8 mouse cellular contexts compared by ENCODE assay signal in genomic region chr3:108652866-108653642, GRCm38 (mm10). TPM values are rescaled to one million over a fixed set of nuclear protein-coding genes. Genes with fewer than 3 reads are reported as not detected.
DNase-seq lines count a peak whose midpoint lies in the region; ATAC-seq lines count a peak whose summit lies in the region.

No protein-coding gene starts in this region.

- 17% methylated on average over 9 of the region's 9 CpGs for WGBS in kidney, embryonic 16.5 days
- 14% methylated on average over 9 of the region's 9 CpGs for WGBS in liver, embryonic 15.5 days (ENCODE audit: insufficient replicate concordance)

- ATAC-seq in kidney, embryonic 16.5 days (ENCODE audit: low FRiP score, low TSS enrichment): no peak
- ATAC-seq in granulocyte monocyte progenitor cell, adult 5-6 weeks (replicated peaks; ENCODE audit: poor library complexity, severe bottlenecking): 0 out of 2 replicates have a peak, but pooled peaks have one; percentile 26
- 0 out of 2 replicates have a peak, but pooled peaks have one; percentile 22 for ATAC-seq in liver, embryonic 15.5 days (ENCODE audit: insufficient read depth)

- no peaks in the 10 kb centered on the region for H3K27me3 ChIP-seq in kidney, embryonic 16.5 days (ENCODE audit: insufficient read depth, low read length)
- H3K27me3 ChIP-seq in liver, embryonic 15.5 days: no peaks in the 10 kb centered on the region

- no peak overlapping the region for H3K9ac ChIP-seq in kidney, embryonic 16.5 days (replicated peaks; ENCODE audit: low read length)
- peak overlapping the region; percentile 31; the same call in 1 of the 2 replicates for H3K9ac ChIP-seq in liver, embryonic 15.5 days

- peaks cover 16% of the 10 kb centered on the region for H3K4me1 ChIP-seq in kidney, embryonic 16.5 days (ENCODE audit: insufficient read depth, low read length)
- peaks cover 24% of the 10 kb centered on the region for H3K4me1 ChIP-seq in liver, embryonic 15.5 days (replicated peaks)

- peak overlapping the region; percentile 30; the same call in 1 of the 2 replicates for H3K4me3 ChIP-seq in kidney, embryonic 16.5 days (ENCODE audit: low read length)
- peak overlapping the region; percentile 84 for H3K4me3 ChIP-seq in liver, embryonic 15.5 days (replicated peaks)

- H3K36me3 ChIP-seq in kidney, embryonic 16.5 days (ENCODE audit: insufficient read depth, low read length): no peaks in the 10 kb centered on the region
- H3K36me3 ChIP-seq in liver, embryonic 15.5 days (replicated peaks): no peaks in the 10 kb centered on the region

- no peak overlapping the region for H3K27ac ChIP-seq in kidney, embryonic 16.5 days (ENCODE audit: low read length)
- peak overlapping the region; percentile 45; the same call in 1 of the 2 replicates for H3K27ac ChIP-seq in liver, embryonic 15.5 days (replicated peaks)

- H3K4me2 ChIP-seq in kidney, embryonic 16.5 days (replicated peaks; ENCODE audit: low read depth, low read length): peak overlapping the region; percentile 48
- H3K4me2 ChIP-seq in liver, embryonic 15.5 days: peak overlapping the region; percentile 74

- no peak for DNase-seq in kidney, adult 8-10 months
- peak; percentile 46 for DNase-seq in NIH3T3 (ENCODE audit: low read depth)
- no peak for DNase-seq in cerebellum, adult 11 months
- DNase-seq in layer of hippocampus, postnatal 25 days (ENCODE audit: extremely low spot score in 1 of 2, low spot score in 1 of 2): no peak
- no peak for DNase-seq in cerebellum, postnatal 36 days

- H3K9me3 ChIP-seq in kidney, embryonic 16.5 days (ENCODE audit: low read length): no peaks in the 10 kb centered on the region
- no peaks in the 10 kb centered on the region for H3K9me3 ChIP-seq in liver, embryonic 15.5 days (replicated peaks)

RNA-seq across cellular contexts. Expression of gene Clcc1, which starts 0.7 kb away (rescaled TPM):
- polyA plus RNA-seq in kidney, embryonic 16.5 days (2015; fragmentation: Nextera tagmentation; extraction: Ambion mirVana): 63.8 and 63.9 TPM in 2 replicates
- 44.7 and 67.1 TPM in 2 replicates for total RNA-seq in granulocyte monocyte progenitor cell, adult 5-6 weeks (2014; fragmentation: Nextera tagmentation)
- 68.1 and 92.5 TPM in 2 replicates for total RNA-seq in granulocyte monocyte progenitor cell, adult 5-6 weeks (2017)
- 33.1 and 42.0 TPM in 2 replicates for polyA plus RNA-seq in liver, embryonic 15.5 days (2015; fragmentation: Nextera tagmentation; extraction: Ambion mirVana)
- total RNA-seq in layer of hippocampus, postnatal 25 days (2021): 10 to 100 TPM; 27.0 to 31.0 TPM
